Comparison of ENCODE assay signal across 30 mouse cellular contexts in the genomic region with DNA sequence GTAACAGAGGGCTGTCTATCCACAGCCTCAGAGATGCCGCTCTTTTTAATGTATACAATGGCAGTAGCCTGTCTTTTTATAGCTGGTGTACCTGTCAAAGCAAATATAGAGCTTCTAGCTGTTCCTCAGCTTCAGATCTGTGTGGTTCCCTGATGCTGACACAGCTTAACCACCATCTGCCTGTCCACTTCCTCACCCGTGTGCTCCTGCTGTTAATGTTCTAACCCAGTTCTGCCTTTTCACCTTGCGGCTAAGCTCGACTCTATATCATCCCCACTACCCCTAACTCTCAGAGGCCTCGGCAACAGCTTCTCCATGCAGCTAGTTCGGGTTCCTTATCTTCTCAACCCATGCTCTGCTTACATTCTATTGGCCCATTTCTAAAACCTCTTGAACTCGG. TPM values are rescaled to one million over a fixed set of nuclear protein-coding genes. Genes with fewer than 3 reads are reported as not detected.
A peak's percentile ranks its signal among the peaks of the same experiment; 100 is the strongest.
DNase-seq lines count a peak whose midpoint lies in the region; ATAC-seq and TF ChIP-seq lines count a peak whose summit lies in the region.
"Had no signal": no experiment of that assay in that cellular context is flagged by ENCODE, and none has a peak within 500 bp of the region (broad histone marks: within the 10 kb centered on the region; RNA-seq: fewer than 3 reads in every experiment).

No protein-coding gene starts in this region.

- 92% methylated on average over 7 of the region's 7 CpGs for WGBS in hindbrain, embryonic 12.5 days
- 81% methylated on average over 7 of the region's 7 CpGs for whole genome bisulfite sequencing in hindbrain, embryonic 16.5 days

- H3K27ac ChIP-seq in MEL (ENCODE audit: control insufficient read depth, low read depth, low read length): no peak overlapping the region
- H3K27ac ChIP-seq in hindbrain, embryonic 12.5 days: no peak overlapping the region
- no peak overlapping the region for H3K27ac ChIP-seq in hindbrain, embryonic 16.5 days (ENCODE audit: low read depth, low read length)
- H3K27ac ChIP-seq: forebrain, embryonic 10.5 days; forebrain, embryonic 13.5 days; heart, embryonic 15.5 days; hindbrain, embryonic 13.5 days; hindbrain, postnatal 0 days had no signal

- TF ChIP-seq CTCF in MEL (IDR thresholded peaks at IDR 0.05 in 2 of 3, conservative IDR thresholded peaks at IDR 0.05 in 1 of 3; ENCODE audit: control insufficient read depth in 1 of 3, insufficient read depth in 1 of 3, low read depth in 2 of 3, low read length in 3 of 3, poor library complexity in 1 of 3, severe bottlenecking in 1 of 3): no peak

- ATAC-seq in granulocyte monocyte progenitor cell, adult 5-6 weeks (replicated peaks; ENCODE audit: poor library complexity, severe bottlenecking): peak; percentile 75
- peak; percentile 77 for ATAC-seq in megakaryocyte, adult 5-6 weeks (ENCODE audit: poor library complexity, severe bottlenecking)
- ATAC-seq in megakaryocyte-erythroid progenitor cell, adult 5-6 weeks (replicated peaks; ENCODE audit: low FRiP score, low TSS enrichment, poor library complexity, severe bottlenecking): 0 out of 2 replicates have a peak, but pooled peaks have one; percentile 30
- no peak for ATAC-seq in hindbrain, embryonic 12.5 days (ENCODE audit: low FRiP score)
- ATAC-seq in hindbrain, embryonic 16.5 days: no peak
- ATAC-seq: forebrain, embryonic 13.5 days; forebrain, embryonic 16.5 days; hindbrain, postnatal 0 days; inflammation-experienced regulatory T-cells, adult 6 months; intestine, embryonic 16.5 days; Patski had no signal

- TF ChIP-seq POLR2A in MEL (IDR thresholded peaks at IDR 0.05; ENCODE audit: control insufficient read depth in 1 of 2, insufficient read depth in 1 of 2, low read depth in 1 of 2, low read length in 2 of 2, poor library complexity in 1 of 2): no peak

- no peaks in the 10 kb centered on the region; a peak in 2 of 4 replicates for H3K4me1 ChIP-seq in MEL (ENCODE audit: control insufficient read depth in 1 of 2, insufficient read depth in 2 of 2, low read length in 2 of 2)
- H3K4me1 ChIP-seq in hindbrain, embryonic 12.5 days: no peaks in the 10 kb centered on the region
- H3K4me1 ChIP-seq in hindbrain, embryonic 16.5 days (ENCODE audit: control insufficient read depth, insufficient read depth, low read depth, low read length): no peaks in the 10 kb centered on the region
- H3K4me1 ChIP-seq: forebrain, embryonic 10.5 days; forebrain, embryonic 13.5 days; heart, embryonic 12.5 days; hindbrain, embryonic 13.5 days had no signal

- H3K79me2 ChIP-seq in MEL (ENCODE audit: control insufficient read depth, insufficient read depth, low read length, poor library complexity): no peaks in the 10 kb centered on the region

- H3K36me3 ChIP-seq in MEL (ENCODE audit: control insufficient read depth in 1 of 2, insufficient read depth in 2 of 2, low read length in 2 of 2): no peaks in the 10 kb centered on the region
- no peaks in the 10 kb centered on the region for H3K36me3 ChIP-seq in hindbrain, embryonic 12.5 days
- no peaks in the 10 kb centered on the region for H3K36me3 ChIP-seq in hindbrain, embryonic 16.5 days (ENCODE audit: control insufficient read depth, insufficient read depth, low read length)
- H3K36me3 ChIP-seq: forebrain, embryonic 10.5 days; heart, embryonic 12.5 days; heart, embryonic 15.5 days; hindbrain, embryonic 13.5 days had no signal

- H3K4me2 ChIP-seq in hindbrain, embryonic 12.5 days (replicated peaks): no peak overlapping the region
- no peak overlapping the region for H3K4me2 ChIP-seq in hindbrain, embryonic 16.5 days (ENCODE audit: low read length)
- H3K4me2 ChIP-seq: forebrain, embryonic 13.5 days; heart, embryonic 12.5 days; heart, embryonic 15.5 days; hindbrain, embryonic 13.5 days had no signal

- no peak for TF ChIP-seq RAD21 in MEL (IDR thresholded peaks at IDR 0.05; ENCODE audit: low read depth, low read length)

- no peak overlapping the region for H3K4me3 ChIP-seq in MEL (ENCODE audit: control insufficient read depth in 1 of 2, insufficient read depth in 1 of 2, low read depth in 2 of 2, low read length in 2 of 2)
- no peak overlapping the region for H3K4me3 ChIP-seq in hindbrain, embryonic 12.5 days
- no peak overlapping the region for H3K4me3 ChIP-seq in hindbrain, embryonic 16.5 days (ENCODE audit: low read length)
- H3K4me3 ChIP-seq: forebrain, embryonic 10.5 days; forebrain, embryonic 13.5 days; heart, embryonic 12.5 days; heart, embryonic 15.5 days; hindbrain, embryonic 13.5 days had no signal

- H3K9ac ChIP-seq in MEL (ENCODE audit: control insufficient read depth, low read depth, low read length, poor library complexity, severe bottlenecking): no peak overlapping the region
- H3K9ac ChIP-seq in hindbrain, embryonic 12.5 days: no peak overlapping the region
- no peak overlapping the region for H3K9ac ChIP-seq in hindbrain, embryonic 16.5 days (ENCODE audit: low read depth, low read length)
- H3K9ac ChIP-seq: forebrain, embryonic 13.5 days; heart, embryonic 12.5 days; heart, embryonic 15.5 days; hindbrain, embryonic 13.5 days had no signal

- no peaks in the 10 kb centered on the region for H3K9me3 ChIP-seq in MEL (replicated peaks; ENCODE audit: insufficient read depth, low read length)
- no peaks in the 10 kb centered on the region for H3K9me3 ChIP-seq in hindbrain, embryonic 12.5 days (replicated peaks)
- no peaks in the 10 kb centered on the region for H3K9me3 ChIP-seq in hindbrain, embryonic 16.5 days (ENCODE audit: control insufficient read depth, low read length)
- H3K9me3 ChIP-seq: forebrain, embryonic 10.5 days; forebrain, embryonic 13.5 days; heart, embryonic 12.5 days; heart, embryonic 15.5 days; hindbrain, embryonic 13.5 days had no signal

- DNase-seq in MEL (ENCODE audit: low read depth, low spot score): peak; percentile 28
- no peak for DNase-seq in urinary bladder, postnatal 10 days (ENCODE audit: low spot score)
- DNase-seq: adrenal gland, postnatal 14 days; cerebellum, adult 11-12 months; cerebellum, adult 8-10 months; cerebellum, postnatal 10 days; cerebellum, postnatal 36 days; gastrocnemius, postnatal 10 days; heart, postnatal 10 days; heart, postnatal 4 days; kidney, adult 18-20 months had no signal

- TF ChIP-seq EP300 in MEL (IDR thresholded peaks at IDR 0.05; ENCODE audit: low read depth in 1 of 2, low read length in 2 of 2): no peak

- H3K27me3 ChIP-seq in MEL (ENCODE audit: control insufficient read depth in 1 of 2, insufficient read depth in 2 of 2, low read length in 2 of 2): peaks cover 0 to 2% of the 10 kb centered on the region in 2 experiments; a peak in 1 of 4 replicates
- no peaks in the 10 kb centered on the region for H3K27me3 ChIP-seq in hindbrain, embryonic 12.5 days
- no peaks in the 10 kb centered on the region; the same call in 1 of the 2 replicates for H3K27me3 ChIP-seq in hindbrain, embryonic 16.5 days (replicated peaks; ENCODE audit: control insufficient read depth, insufficient read depth, low read length)
- H3K27me3 ChIP-seq: forebrain, embryonic 13.5 days; heart, embryonic 12.5 days; heart, embryonic 15.5 days; hindbrain, embryonic 13.5 days had no signal

RNA-seq across cellular contexts. Expression of gene Wdr27, which starts 12.3 kb away (rescaled TPM):
- total RNA-seq in MEL (2012; rRNA removed): 0.10 and 0.69 TPM in 2 replicates
- polyA plus RNA-seq in MEL (2012; ENCODE audit: insufficient read depth in 1 of 2, insufficient read length in 2 of 2, low read depth in 1 of 2, low replicate concordance in 2 of 2, missing spikeins in 1 of 2): 1 to 10 TPM in 1 of 2 experiments, not detected in 1; 1.4 TPM
- total RNA-seq in granulocyte monocyte progenitor cell, adult 5-6 weeks (2014; fragmentation: Nextera tagmentation): not detected in 2 replicates
- not detected in 2 replicates for total RNA-seq in granulocyte monocyte progenitor cell, adult 5-6 weeks (2017)
- not detected in 2 replicates for total RNA-seq in megakaryocyte, adult 5-6 weeks (2015)
- not detected in 2 replicates for total RNA-seq in megakaryocyte, adult 5-6 weeks (2017)
- 2.4 TPM in 1 of 2 replicates, not detected in the other for total RNA-seq in megakaryocyte-erythroid progenitor cell, adult 5-6 weeks (2014; fragmentation: Nextera tagmentation)
- total RNA-seq in megakaryocyte-erythroid progenitor cell, adult 5-6 weeks (2017): 3.8 and 5.8 TPM in 2 replicates
- polyA plus RNA-seq in hindbrain, embryonic 12.5 days (2016; fragmentation: Nextera tagmentation; extraction: Ambion mirVana): 7.0 and 8.5 TPM in 2 replicates
- polyA plus RNA-seq in hindbrain, embryonic 16.5 days (2015; fragmentation: Nextera tagmentation; extraction: Ambion mirVana): 8.2 and 11.7 TPM in 2 replicates

RNA-seq across cellular contexts. Expression of gene 1600012H06Rik, which starts 12.3 kb away (rescaled TPM):
- 3.8 and 5.0 TPM in 2 replicates for total RNA-seq in MEL (2012; rRNA removed)
- polyA plus RNA-seq in MEL (2012; ENCODE audit: insufficient read depth in 1 of 2, insufficient read length in 2 of 2, low read depth in 1 of 2, low replicate concordance in 2 of 2, missing spikeins in 1 of 2): 1 to 10 TPM in 1 of 2 experiments, not detected in 1; 6.5 TPM
- total RNA-seq in granulocyte monocyte progenitor cell, adult 5-6 weeks (2014; fragmentation: Nextera tagmentation): 9.4 and 12.4 TPM in 2 replicates
- total RNA-seq in granulocyte monocyte progenitor cell, adult 5-6 weeks (2017): 9.2 and 15.6 TPM in 2 replicates
- 27.7 and 30.1 TPM in 2 replicates for total RNA-seq in megakaryocyte, adult 5-6 weeks (2015)
- total RNA-seq in megakaryocyte, adult 5-6 weeks (2017): 19.7 and 22.4 TPM in 2 replicates
- total RNA-seq in megakaryocyte-erythroid progenitor cell, adult 5-6 weeks (2014; fragmentation: Nextera tagmentation): 8.3 and 9.3 TPM in 2 replicates
- 4.6 and 6.7 TPM in 2 replicates for total RNA-seq in megakaryocyte-erythroid progenitor cell, adult 5-6 weeks (2017)
- polyA plus RNA-seq in hindbrain, embryonic 12.5 days (2016; fragmentation: Nextera tagmentation; extraction: Ambion mirVana): 37.5 and 39.5 TPM in 2 replicates
- polyA plus RNA-seq in hindbrain, embryonic 16.5 days (2015; fragmentation: Nextera tagmentation; extraction: Ambion mirVana): 28.0 and 28.9 TPM in 2 replicates

RNA-seq across cellular contexts. Expression of gene Phf10, which starts 30.4 kb away (rescaled TPM):
- 185 and 216 TPM in 2 replicates for total RNA-seq in MEL (2012; rRNA removed)
- 100 to 1,000 TPM; 265 to 627 TPM for polyA plus RNA-seq in MEL (2012; ENCODE audit: insufficient read depth in 1 of 2, insufficient read length in 2 of 2, low read depth in 1 of 2, low replicate concordance in 2 of 2, missing spikeins in 1 of 2)
- total RNA-seq in granulocyte monocyte progenitor cell, adult 5-6 weeks (2014; fragmentation: Nextera tagmentation): 109 and 115 TPM in 2 replicates
- 56.3 and 73.7 TPM in 2 replicates for total RNA-seq in granulocyte monocyte progenitor cell, adult 5-6 weeks (2017)
- total RNA-seq in megakaryocyte, adult 5-6 weeks (2015): 159 and 162 TPM in 2 replicates
- 52.1 and 54.2 TPM in 2 replicates for total RNA-seq in megakaryocyte, adult 5-6 weeks (2017)
- total RNA-seq in megakaryocyte-erythroid progenitor cell, adult 5-6 weeks (2014; fragmentation: Nextera tagmentation): 281 and 343 TPM in 2 replicates
- total RNA-seq in megakaryocyte-erythroid progenitor cell, adult 5-6 weeks (2017): 157 and 214 TPM in 2 replicates
- polyA plus RNA-seq in hindbrain, embryonic 12.5 days (2016; fragmentation: Nextera tagmentation; extraction: Ambion mirVana): 22.2 and 24.9 TPM in 2 replicates
- polyA plus RNA-seq in hindbrain, embryonic 16.5 days (2015; fragmentation: Nextera tagmentation; extraction: Ambion mirVana): 14.6 and 16.7 TPM in 2 replicates

RNA-seq across cellular contexts. Expression of gene 9030025P20Rik, which starts 47.6 kb away (rescaled TPM):
- 11.8 and 13.4 TPM in 2 replicates for total RNA-seq in MEL (2012; rRNA removed)
- polyA plus RNA-seq in MEL (2012; ENCODE audit: insufficient read depth in 1 of 2, insufficient read length in 2 of 2, low read depth in 1 of 2, low replicate concordance in 2 of 2, missing spikeins in 1 of 2): 10 to 100 TPM in 1 of 2 experiments, not detected in 1; 15.5 TPM
- total RNA-seq in granulocyte monocyte progenitor cell, adult 5-6 weeks (2014; fragmentation: Nextera tagmentation): 6.5 and 10.5 TPM in 2 replicates
- 4.7 and 6.3 TPM in 2 replicates for total RNA-seq in granulocyte monocyte progenitor cell, adult 5-6 weeks (2017)
- 5.9 and 6.3 TPM in 2 replicates for total RNA-seq in megakaryocyte, adult 5-6 weeks (2015)
- 8.2 and 9.6 TPM in 2 replicates for total RNA-seq in megakaryocyte, adult 5-6 weeks (2017)
- 5.9 and 11.4 TPM in 2 replicates for total RNA-seq in megakaryocyte-erythroid progenitor cell, adult 5-6 weeks (2014; fragmentation: Nextera tagmentation)
- 2.2 and 3.9 TPM in 2 replicates for total RNA-seq in megakaryocyte-erythroid progenitor cell, adult 5-6 weeks (2017)
- polyA plus RNA-seq in hindbrain, embryonic 12.5 days (2016; fragmentation: Nextera tagmentation; extraction: Ambion mirVana): 10.3 and 12.2 TPM in 2 replicates
- 6.2 and 6.5 TPM in 2 replicates for polyA plus RNA-seq in hindbrain, embryonic 16.5 days (2015; fragmentation: Nextera tagmentation; extraction: Ambion mirVana)

RNA-seq across cellular contexts. Expression of gene Gm3417, which starts 47.9 kb away (rescaled TPM):
- 3.9 and 5.2 TPM in 2 replicates for total RNA-seq in MEL (2012; rRNA removed)
- 1 to 10 TPM in 1 of 2 experiments, not detected in 1; 2.0 TPM for polyA plus RNA-seq in MEL (2012; ENCODE audit: insufficient read depth in 1 of 2, insufficient read length in 2 of 2, low read depth in 1 of 2, low replicate concordance in 2 of 2, missing spikeins in 1 of 2)
- 0.58 and 5.6 TPM in 2 replicates for total RNA-seq in granulocyte monocyte progenitor cell, adult 5-6 weeks (2014; fragmentation: Nextera tagmentation)
- 1.8 and 2.2 TPM in 2 replicates for total RNA-seq in granulocyte monocyte progenitor cell, adult 5-6 weeks (2017)
- total RNA-seq in megakaryocyte, adult 5-6 weeks (2015): 0.80 TPM in 1 of 2 replicates, not detected in the other
- not detected in 2 replicates for total RNA-seq in megakaryocyte, adult 5-6 weeks (2017)
- total RNA-seq in megakaryocyte-erythroid progenitor cell, adult 5-6 weeks (2014; fragmentation: Nextera tagmentation): 0.96 and 11.1 TPM in 2 replicates
- total RNA-seq in megakaryocyte-erythroid progenitor cell, adult 5-6 weeks (2017): 6.2 TPM in 1 of 2 replicates, not detected in the other
- polyA plus RNA-seq in hindbrain, embryonic 12.5 days (2016; fragmentation: Nextera tagmentation; extraction: Ambion mirVana): 1.1 TPM in 1 of 2 replicates, not detected in the other
- polyA plus RNA-seq in hindbrain, embryonic 16.5 days (2015; fragmentation: Nextera tagmentation; extraction: Ambion mirVana): 0.71 TPM in 1 of 2 replicates, not detected in the other
- total RNA-seq: adrenal gland, adult 18-20 months; adrenal gland, postnatal 4 days; gastrocnemius, adult 18-20 months; heart, postnatal 10 days; hindbrain, postnatal 0 days had no signal
- polyA plus RNA-seq: embryonic facial prominence, embryonic 11.5 days; forebrain, embryonic 13.5 days; heart, embryonic 12.5 days; heart, embryonic 15.5 days; Patski had no signal

Comparison
In these comparisons a context has a peak if more than half of its experiments do, and no peak if none do; other contexts are left out.
1. ATAC-seq: peak in granulocyte monocyte progenitor cell, adult 5-6 weeks (single experiment), megakaryocyte, adult 5-6 weeks (single experiment) and megakaryocyte-erythroid progenitor cell, adult 5-6 weeks (single experiment); none in hindbrain, embryonic 12.5 days (single experiment) and hindbrain, embryonic 16.5 days (single experiment).